Mouse (Mus musculus): ENCODE data around the gene 4930435E12Rik. TPM values are rescaled to one million over a fixed set of nuclear protein-coding genes. Genes with fewer than 3 reads are reported as not detected.

4930435E12Rik gene
- total RNA-seq, 2 experiments from 2014 or later, result not detected

DNA sequence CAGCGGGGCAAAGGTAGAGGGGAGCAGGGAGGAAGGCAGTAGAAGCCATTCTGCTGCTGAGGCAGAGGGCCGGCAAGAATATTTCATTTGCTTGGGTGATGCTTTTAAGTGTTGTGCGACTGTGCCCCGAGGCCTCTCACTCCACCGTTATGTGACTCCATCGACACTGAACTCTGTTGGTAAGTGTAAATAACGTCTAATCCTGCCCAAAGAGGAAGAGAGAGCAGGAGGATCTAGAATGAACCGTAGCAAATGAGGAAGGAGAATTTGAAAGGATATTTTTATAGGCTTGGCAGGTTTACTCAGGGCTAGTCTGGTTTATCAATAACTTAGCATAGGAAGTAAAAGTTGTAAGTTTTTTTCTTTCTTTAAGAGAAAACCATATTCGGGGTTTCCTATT, 59.0 kb downstream of the 4930435E12Rik start:
- DNase-seq, result no peak

DNA sequence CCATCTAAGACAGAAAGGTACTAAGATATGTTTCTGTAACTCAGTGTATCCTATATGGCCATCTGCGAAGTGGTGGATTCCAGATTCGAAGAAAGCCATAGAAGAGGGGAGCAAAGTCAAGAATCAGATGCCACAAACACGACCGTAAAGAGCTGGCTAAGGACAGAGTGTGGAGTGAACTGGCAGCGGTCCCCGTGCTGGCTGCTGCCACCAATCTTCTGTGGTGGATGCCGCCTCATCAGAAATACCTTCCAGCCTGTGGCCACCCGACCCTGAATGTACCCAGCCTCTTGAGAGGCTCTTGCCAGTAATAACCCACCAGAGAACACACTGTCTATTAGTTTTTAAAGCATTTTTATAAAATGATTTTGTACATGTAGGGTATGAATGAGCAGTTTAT, 60.2 kb downstream of the 4930435E12Rik start:
- no peak for DNase-seq

DNA sequence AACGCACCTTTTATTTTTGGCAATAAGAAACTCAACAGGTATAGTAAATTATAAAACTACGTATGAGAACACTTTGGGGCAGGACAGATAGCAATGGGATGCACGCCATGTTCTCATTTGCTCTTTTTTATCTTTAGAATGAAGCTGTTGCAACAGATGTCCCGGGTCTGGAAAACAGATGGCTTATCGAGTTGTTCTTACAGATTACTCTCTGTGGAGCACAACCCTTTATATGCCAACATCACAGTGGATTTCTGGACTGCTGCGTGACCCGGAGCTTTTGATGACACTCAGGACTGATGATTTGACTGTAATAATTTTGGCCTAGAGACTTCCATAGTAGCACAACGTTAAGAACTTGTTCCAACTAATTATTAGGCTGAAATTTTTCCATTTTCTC, 60.8 kb downstream of the 4930435E12Rik start:
- no peak for DNase-seq

DNA sequence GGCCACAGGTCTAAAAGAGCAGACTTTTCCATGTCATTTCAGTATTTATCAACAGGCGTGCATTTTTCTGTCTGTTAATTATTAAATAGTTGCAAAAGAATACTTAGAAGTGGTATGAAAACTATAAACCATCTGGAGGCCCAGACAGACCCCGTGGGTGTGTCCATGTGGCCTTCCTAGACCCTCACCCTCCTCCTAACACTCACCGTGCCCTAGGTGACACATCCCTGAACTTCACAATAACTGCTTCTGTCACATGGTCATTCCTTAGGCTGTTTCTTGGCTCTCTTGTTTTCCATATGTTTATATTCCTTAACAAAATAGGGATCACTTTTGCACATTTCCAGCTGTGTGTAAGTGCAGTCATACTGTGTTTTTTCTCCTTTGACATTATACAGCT, 61.9 kb downstream of the 4930435E12Rik start:
- DNase-seq, result no peak

DNA sequence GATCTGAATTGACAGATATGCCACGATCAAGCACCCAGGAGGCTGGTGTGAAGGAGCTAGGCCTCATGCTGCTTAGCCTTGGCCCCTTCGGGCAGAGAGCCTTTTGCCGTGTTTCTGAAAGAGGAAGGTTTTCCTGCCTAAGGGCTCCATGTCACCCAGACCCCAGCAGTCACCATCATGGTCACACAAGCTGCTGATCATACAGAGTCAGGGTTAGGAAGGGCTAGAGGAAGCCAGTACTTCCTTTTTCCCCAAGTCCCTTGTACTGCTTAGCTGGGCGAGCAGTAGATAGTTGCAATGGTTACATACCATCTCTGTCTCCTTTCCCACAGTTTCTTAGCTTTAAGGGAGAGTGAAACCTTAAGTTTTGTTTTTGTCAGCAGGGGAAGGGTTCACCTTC, 65.0 kb downstream of the 4930435E12Rik start:
- no peak for DNase-seq

DNA sequence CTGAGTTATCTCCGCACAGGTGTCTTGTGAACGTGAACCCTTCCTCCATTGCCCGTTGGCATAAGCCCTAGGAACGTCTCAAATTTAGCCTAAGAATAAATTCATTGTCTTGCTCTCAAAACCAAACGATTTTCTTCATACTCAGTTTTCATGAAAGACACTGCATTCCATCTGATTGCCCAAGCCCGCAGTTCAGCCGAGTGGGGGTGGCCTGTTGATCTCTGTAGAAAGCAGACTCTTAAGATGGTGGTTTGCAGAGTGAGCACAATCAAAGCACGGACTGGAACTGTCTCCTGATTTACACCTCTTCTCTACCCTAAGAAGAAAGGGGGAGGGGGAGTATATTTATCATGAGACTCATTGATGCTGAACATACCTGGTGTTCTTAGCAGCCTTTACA, 66.1 kb downstream of the 4930435E12Rik start:
- no peak for DNase-seq

Other genes starting within 250 kb of the 4930435E12Rik start
- gene Arhgap31, start 115.5 kb downstream of the 4930435E12Rik start, total RNA-seq (2021), result 10 to 100 TPM; 68.2 to 73.4 TPM
- 10 to 100 TPM; 10.1 to 13.1 TPM for gene B4galt4, start 86.5 kb downstream of the 4930435E12Rik start, total RNA-seq (2021)
- 10 to 100 TPM in 1 of 2 experiments, 1 to 10 TPM in 1; 8.3 to 11.3 TPM for gene Upk1b, start 28.4 kb downstream of the 4930435E12Rik start, total RNA-seq (2021)
- gene Igsf11, start 63.9 kb upstream of the 4930435E12Rik start, total RNA-seq (2021), result under 1 TPM; 0.14 to 0.29 TPM

Data from heart, postnatal 4 days (tissue).